Mouse (Mus musculus) cerebellum, adult 2 months (tissue): ENCODE measurements around the gene Hoxa13.

Experiments used
- CTCF ChIP-seq: fragments of 200-500 bp; IDR thresholded peaks from 2 replicates; pipeline ENCODE4 v1.5.1; 2011; ENCODE audit warnings: low read depth, mild to moderate bottlenecking, control low read depth, low read length, moderate library complexity, borderline replicate concordance; ENCODE audit not compliant: insufficient read depth
- POLR2A ChIP-seq: fragments of 200-500 bp; IDR thresholded peaks from 2 replicates; pipeline ENCODE4 v1.6.1; 2011; ENCODE audit warnings: low read length, control low read depth, borderline replicate concordance; ENCODE audit not compliant: insufficient read depth

DNA sequence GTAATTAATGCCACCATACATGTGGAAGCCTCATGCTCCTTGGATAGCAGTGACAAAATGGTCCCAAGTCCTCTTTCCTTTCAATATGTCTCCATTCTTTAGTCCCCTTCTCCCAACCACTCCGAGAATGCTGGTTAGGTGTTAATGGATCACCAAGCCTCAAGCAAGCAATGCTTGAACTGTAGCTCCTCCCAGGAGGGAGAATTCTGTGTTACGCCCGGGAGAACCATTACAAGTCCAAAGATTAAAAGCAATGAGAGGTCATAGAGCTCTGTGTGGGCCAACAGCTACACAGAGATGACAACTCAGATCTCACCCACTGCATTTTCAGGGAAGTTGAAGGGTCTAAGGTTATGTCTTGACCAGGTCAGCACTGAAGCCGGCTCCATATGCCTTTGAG is 37.8 kb upstream of the Hoxa13 start:
- TF ChIP-seq CTCF (no peak), POLR2A (no peak)
